8 mouse cellular contexts compared by ENCODE assay signal in genomic region chr7:45460860-45461314, GRCm38 (mm10). TPM values are rescaled to one million over a fixed set of nuclear protein-coding genes. Genes with fewer than 3 reads are reported as not detected.
DNase-seq lines count a peak whose midpoint lies in the region; ATAC-seq and TF ChIP-seq lines count a peak whose summit lies in the region.

No protein-coding gene starts in this region.

- no peak overlapping the region for H3K9ac ChIP-seq in hindbrain, postnatal 0 days (replicated peaks; ENCODE audit: low read length)
- peak overlapping the region; percentile 81 for H3K9ac ChIP-seq in liver, embryonic 13.5 days

- H3K27ac ChIP-seq in gastrocnemius, adult 2 months: peak overlapping the region; percentile 97
- H3K27ac ChIP-seq in hindbrain, postnatal 0 days: peak overlapping the region; percentile 87
- H3K27ac ChIP-seq in liver, embryonic 13.5 days: peak overlapping the region; percentile 98

- intact Hi-C loops in gastrocnemius, adult 2 months (cut with DNase I): no loop called here

- peak; percentile 78 for TF ChIP-seq POLR2A in myocyte (IDR thresholded peaks at IDR 0.05; ENCODE audit: insufficient read length, low read depth)

- H3K4me2 ChIP-seq in hindbrain, postnatal 0 days (ENCODE audit: low read depth, low read length): no peak overlapping the region
- peak overlapping the region; percentile 81 for H3K4me2 ChIP-seq in liver, embryonic 13.5 days
- peak overlapping the region; percentile 100 for H3K4me2 ChIP-seq in myocyte (ENCODE audit: low read depth)

- no peaks in the 10 kb centered on the region for H3K27me3 ChIP-seq in hindbrain, postnatal 0 days (ENCODE audit: insufficient read depth, low read length)
- no peaks in the 10 kb centered on the region for H3K27me3 ChIP-seq in liver, embryonic 13.5 days
- H3K27me3 ChIP-seq in myocyte (ENCODE audit: control insufficient read depth, insufficient read depth, insufficient read length): no peaks in the 10 kb centered on the region

- WGBS in hindbrain, postnatal 0 days: 21% methylated on average over 13 of the region's 13 CpGs
- 1% methylated on average over 13 of the region's 13 CpGs for WGBS in liver, embryonic 13.5 days (ENCODE audit: insufficient replicate concordance)

- ATAC-seq in hindbrain, postnatal 0 days: no peak
- ATAC-seq in liver, embryonic 13.5 days (ENCODE audit: low read depth): peak; percentile 75

- H3K36me3 ChIP-seq in hindbrain, postnatal 0 days (ENCODE audit: insufficient read depth, low read length): peaks cover 13% of the 10 kb centered on the region
- H3K36me3 ChIP-seq in liver, embryonic 13.5 days: peaks cover 63% of the 10 kb centered on the region
- H3K36me3 ChIP-seq in myocyte (ENCODE audit: control insufficient read depth, insufficient read depth): peaks cover 40% of the 10 kb centered on the region

- no peak overlapping the region for H3ac ChIP-seq in myocyte (ENCODE audit: control insufficient read depth, insufficient read length)

- peak overlapping the region; percentile 97 for H3K4me3 ChIP-seq in gastrocnemius, adult 2 months
- H3K4me3 ChIP-seq in hindbrain, postnatal 0 days (ENCODE audit: low read length): no peak overlapping the region
- peak overlapping the region; percentile 78 for H3K4me3 ChIP-seq in liver, embryonic 13.5 days (replicated peaks)
- H3K4me3 ChIP-seq in myocyte: peak overlapping the region; percentile 99

- TF ChIP-seq CTCF in gastrocnemius, adult 2 months (IDR thresholded peaks at IDR 0.05): no peak
- no peak for TF ChIP-seq CTCF in hindbrain, postnatal 0 days (IDR thresholded peaks at IDR 0.05; ENCODE audit: low read depth)

- peak; percentile 57 for DNase-seq in right cerebral cortex, postnatal 14 days
- DNase-seq in right cerebral cortex, postnatal 25 days: no peak
- peak; percentile 88 for DNase-seq in c-Kit-positive CD71-positive TER-119-positive erythroid progenitor cells, embryonic 14.5 days (ENCODE audit: low spot score)
- peak; percentile 86 for DNase-seq in gastrocnemius, adult 2 months
- DNase-seq in hindbrain, postnatal 0 days (ENCODE audit: low spot score): peak; percentile 74
- peak; percentile 86 for DNase-seq in liver, embryonic 13.5 days
- DNase-seq in yolk sac, embryonic 10.5 days (ENCODE audit: low spot score): peak; percentile 93

- no peaks in the 10 kb centered on the region for H3K9me3 ChIP-seq in hindbrain, postnatal 0 days (ENCODE audit: low read length)
- H3K9me3 ChIP-seq in liver, embryonic 13.5 days (replicated peaks): no peaks in the 10 kb centered on the region

- peaks cover 24% of the 10 kb centered on the region for H3K4me1 ChIP-seq in hindbrain, postnatal 0 days (ENCODE audit: insufficient read depth, low read length)
- H3K4me1 ChIP-seq in liver, embryonic 13.5 days (replicated peaks): peaks cover 86% of the 10 kb centered on the region

- peaks cover 52% of the 10 kb centered on the region for H3K79me2 ChIP-seq in myocyte (ENCODE audit: control insufficient read depth, insufficient read depth)

TF ChIP-seq in myocyte, 11 proteins besides CTCF, POLR2A, EP300 and RAD21:
- TF ChIP-seq POLR2AphosphoS2 (IDR thresholded peaks at IDR 0.05; ENCODE audit: insufficient read length, low read depth) (peak; percentile 91), USF1 (IDR thresholded peaks at IDR 0.05; ENCODE audit: low read depth) (no peak), E2F4 (IDR thresholded peaks at IDR 0.05; ENCODE audit: insufficient read depth) (no peak), MAX (IDR thresholded peaks at IDR 0.05; ENCODE audit: low read depth) (no peak), CEBPB (IDR thresholded peaks at IDR 0.05; ENCODE audit: insufficient read depth, poor library complexity, severe bottlenecking) (no peak), MYOD1 (IDR thresholded peaks at IDR 0.05; ENCODE audit: control insufficient read depth in 1 of 3, insufficient read length in 2 of 3, low read depth in 2 of 3) (peak in 2 of 3 experiments; percentile 91 to 96), TCF3 (IDR thresholded peaks at IDR 0.05; ENCODE audit: insufficient read length, low read depth) (peak; percentile 40), TCF12 (IDR thresholded peaks at IDR 0.05; ENCODE audit: insufficient read depth, poor library complexity, severe bottlenecking) (peak; percentile 69), MYOG (IDR thresholded peaks at IDR 0.05; ENCODE audit: control insufficient read depth in 1 of 3, insufficient read depth in 1 of 3, insufficient read length in 2 of 3, low read depth in 2 of 3) (peak in 2 of 3 experiments; percentile 77 to 94), REST (IDR thresholded peaks at IDR 0.05; ENCODE audit: insufficient read depth, insufficient read length) (no peak), SRF (IDR thresholded peaks at IDR 0.05; ENCODE audit: control insufficient read depth, insufficient read length, low read depth) (peak; percentile 51)

RNA-seq across cellular contexts. Expression of gene Ftl1, which starts 1.2 kb away (rescaled TPM):
- 100 to 1,000 TPM; 122 to 149 TPM for total RNA-seq in gastrocnemius, adult 2 months (2021)
- total RNA-seq in hindbrain, postnatal 0 days (2014; rRNA removed): 2,068 and 2,255 TPM in 2 replicates
- 4,654 and 4,668 TPM in 2 replicates for polyA plus RNA-seq in hindbrain, postnatal 0 days (2015; fragmentation: Nextera tagmentation; extraction: Ambion mirVana)
- 7,621 and 8,262 TPM in 2 replicates for polyA plus RNA-seq in liver, embryonic 13.5 days (2015; fragmentation: Nextera tagmentation; extraction: Ambion mirVana)
- 2,413 TPM for polyA plus RNA-seq in myocyte (2012; fragmentation: generic; extraction: Trizol)

RNA-seq across cellular contexts. Expression of gene Bax, which starts 5.8 kb away (rescaled TPM):
- 10 to 100 TPM; 17.6 to 18.4 TPM for total RNA-seq in gastrocnemius, adult 2 months (2021)
- 117 and 131 TPM in 2 replicates for total RNA-seq in hindbrain, postnatal 0 days (2014; rRNA removed)
- 253 and 264 TPM in 2 replicates for polyA plus RNA-seq in hindbrain, postnatal 0 days (2015; fragmentation: Nextera tagmentation; extraction: Ambion mirVana)
- 104 and 106 TPM in 2 replicates for polyA plus RNA-seq in liver, embryonic 13.5 days (2015; fragmentation: Nextera tagmentation; extraction: Ambion mirVana)
- 249 TPM for polyA plus RNA-seq in myocyte (2012; fragmentation: generic; extraction: Trizol)

RNA-seq across cellular contexts. Expression of gene Tulp2, which starts 20.8 kb away (rescaled TPM):
- under 1 TPM in 1 of 2 experiments, not detected in 1; 0.39 TPM for total RNA-seq in gastrocnemius, adult 2 months (2021)
- 0.21 TPM in 1 of 2 replicates, not detected in the other for total RNA-seq in hindbrain, postnatal 0 days (2014; rRNA removed)
- polyA plus RNA-seq in hindbrain, postnatal 0 days (2015; fragmentation: Nextera tagmentation; extraction: Ambion mirVana): 0.21 and 0.57 TPM in 2 replicates
- polyA plus RNA-seq in liver, embryonic 13.5 days (2015; fragmentation: Nextera tagmentation; extraction: Ambion mirVana): 0.80 and 0.87 TPM in 2 replicates
- polyA plus RNA-seq in myocyte (2012; fragmentation: generic; extraction: Trizol): 0.06 TPM

RNA-seq across cellular contexts. Expression of gene Ruvbl2, which starts 23.0 kb away (rescaled TPM):
- 10 to 100 TPM; 18.2 to 28.1 TPM for total RNA-seq in gastrocnemius, adult 2 months (2021)
- 147 and 161 TPM in 2 replicates for total RNA-seq in hindbrain, postnatal 0 days (2014; rRNA removed)
- 82.9 and 88.9 TPM in 2 replicates for polyA plus RNA-seq in hindbrain, postnatal 0 days (2015; fragmentation: Nextera tagmentation; extraction: Ambion mirVana)
- polyA plus RNA-seq in liver, embryonic 13.5 days (2015; fragmentation: Nextera tagmentation; extraction: Ambion mirVana): 111 and 119 TPM in 2 replicates
- 118 TPM for polyA plus RNA-seq in myocyte (2012; fragmentation: generic; extraction: Trizol)

RNA-seq across cellular contexts. Expression of gene Gm45808, which starts 25.7 kb away (rescaled TPM):
- total RNA-seq in gastrocnemius, adult 2 months (2021): 1 to 10 TPM; 5.5 to 8.4 TPM
- total RNA-seq in hindbrain, postnatal 0 days (2014; rRNA removed): not detected in 2 replicates
- polyA plus RNA-seq in hindbrain, postnatal 0 days (2015; fragmentation: Nextera tagmentation; extraction: Ambion mirVana): not detected in 2 replicates
- not detected in 2 replicates for polyA plus RNA-seq in liver, embryonic 13.5 days (2015; fragmentation: Nextera tagmentation; extraction: Ambion mirVana)
- not detected for polyA plus RNA-seq in myocyte (2012; fragmentation: generic; extraction: Trizol)
